Mouse (Mus musculus): Measurements from ENCODE around the gene C2cd2.
A peak's percentile ranks its signal among the peaks of the same experiment; 100 is the strongest.
"Not testable (repeated sequence)": the region's sequence is repeated elsewhere in the genome, so short reads cannot be mapped to it uniquely, and the experiment has no call there.

The C2cd2 gene

GRCm38 (mm10) chr16:97946993-97947392 is 15.4 kb downstream of the C2cd2 start:
- not testable (repeated sequence) for DNase-seq (ENCODE audit: low read depth, low spot score)

- no peak for DNase-seq (ENCODE audit: low read depth, low spot score)
Observed at GRCm38 (mm10) chr16:97941844-97942243, 20.6 kb downstream of the C2cd2 start.

GRCm38 (mm10) chr16:97940471-97940973 is 21.9 kb downstream of the C2cd2 start:
- DNase-seq (ENCODE audit: low read depth, low spot score), result no peak

GRCm38 (mm10) chr16:97935815-97936214 is 26.6 kb downstream of the C2cd2 start:
- no peak for DNase-seq (ENCODE audit: low read depth, low spot score)

GRCm38 (mm10) chr16:97930231-97930630 is 32.2 kb downstream of the C2cd2 start:
- no peak for DNase-seq (ENCODE audit: low read depth, low spot score)

- no peak for DNase-seq (ENCODE audit: low read depth, low spot score)
Observed at GRCm38 (mm10) chr16:97929520-97929919, 32.9 kb downstream of the C2cd2 start.

- no peak for DNase-seq (ENCODE audit: low read depth, low spot score)
Observed at GRCm38 (mm10) chr16:97927331-97927938, 35.0 kb downstream of the C2cd2 start.

GRCm38 (mm10) chr16:97926381-97926780 is 36.0 kb downstream of the C2cd2 start:
- DNase-seq (ENCODE audit: low read depth, low spot score), result no peak

GRCm38 (mm10) chr16:97925760-97926159 is 36.6 kb downstream of the C2cd2 start:
- DNase-seq (ENCODE audit: low read depth, low spot score), result no peak

GRCm38 (mm10) chr16:97923700-97924099 is 38.7 kb downstream of the C2cd2 start:
- DNase-seq (ENCODE audit: low read depth, low spot score), result no peak

GRCm38 (mm10) chr16:97922779-97923126 is 39.6 kb downstream of the C2cd2 start:
- no peak for DNase-seq (ENCODE audit: low read depth, low spot score)

GRCm38 (mm10) chr16:97921961-97922778 is 40.2 kb downstream of the C2cd2 start:
- DNase-seq (ENCODE audit: low read depth, low spot score), result peak; percentile 71

GRCm38 (mm10) chr16:97920621-97921020 is 41.8 kb downstream of the C2cd2 start:
- DNase-seq (ENCODE audit: low read depth, low spot score), result no peak

GRCm38 (mm10) chr16:97919793-97920192 is 42.6 kb downstream of the C2cd2 start:
- DNase-seq (ENCODE audit: low read depth, low spot score), result no peak

GRCm38 (mm10) chr16:97912873-97913272 is 49.5 kb downstream of the C2cd2 start:
- no peak for DNase-seq (ENCODE audit: low read depth, low spot score)

- no peak for DNase-seq (ENCODE audit: low read depth, low spot score)
Observed at GRCm38 (mm10) chr16:97909356-97909755, 53.0 kb downstream of the C2cd2 start.

GRCm38 (mm10) chr16:97907496-97907895 is 54.9 kb downstream of the C2cd2 start:
- no peak for DNase-seq (ENCODE audit: low read depth, low spot score)

- no peak for DNase-seq (ENCODE audit: low read depth, low spot score)
Observed at GRCm38 (mm10) chr16:97906337-97906736, 56.1 kb downstream of the C2cd2 start.

GRCm38 (mm10) chr16:97905449-97905991 is 56.9 kb downstream of the C2cd2 start:
- DNase-seq (ENCODE audit: low read depth, low spot score), result no peak

GRCm38 (mm10) chr16:97904035-97904434 is 58.4 kb downstream of the C2cd2 start:
- no peak for DNase-seq (ENCODE audit: low read depth, low spot score)

GRCm38 (mm10) chr16:97897346-97898024 is 64.9 kb downstream of the C2cd2 start:
- DNase-seq (ENCODE audit: low read depth, low spot score), result no peak

GRCm38 (mm10) chr16:97887762-97888161 is 74.6 kb downstream of the C2cd2 start:
- no peak for DNase-seq (ENCODE audit: low read depth, low spot score)
